Mouse (Mus musculus) cerebellum, adult 2 months (tissue): ENCODE data around the gene Itgav. TPM values are rescaled to one million over a fixed set of nuclear protein-coding genes. Genes with fewer than 3 reads are reported as not detected.

Experiments used
- DNase-seq, 2 experiments: peaks; one replicate each; pipeline ENCODE4 v3.0.0; 2021
- H3K27ac ChIP-seq: fragments of 200-500 bp; 2 replicates; pipeline ENCODE4 v1.5.1; 2012; ENCODE audit warnings: low read length, control low read depth, inconsistent platforms; ENCODE audit not compliant: insufficient read depth
- H3K27me3 ChIP-seq: fragments of 200-500 bp; 2 replicates; pipeline ENCODE4 v1.6.1; 2012; ENCODE audit warnings: inconsistent platforms, mild to moderate bottlenecking, low read length, moderate library complexity; ENCODE audit not compliant: control insufficient read depth, insufficient read depth
- H3K4me1 ChIP-seq: fragments of 200-500 bp; 2 replicates; pipeline ENCODE4 v1.6.1; 2011; ENCODE audit warnings: low read length; ENCODE audit not compliant: control insufficient read depth, insufficient read depth
- H3K4me3 ChIP-seq: fragments of 200-500 bp; replicated peaks from 2 replicates; pipeline ENCODE3; 2011; ENCODE audit warnings: mild to moderate bottlenecking, low read depth, low read length, control low read depth; ENCODE audit not compliant: insufficient read depth
- CTCF ChIP-seq: fragments of 200-500 bp; IDR thresholded peaks from 2 replicates; pipeline ENCODE4 v1.5.1; 2011; ENCODE audit warnings: low read depth, mild to moderate bottlenecking, control low read depth, low read length, moderate library complexity, borderline replicate concordance; ENCODE audit not compliant: insufficient read depth
- POLR2A ChIP-seq: fragments of 200-500 bp; IDR thresholded peaks from 2 replicates; pipeline ENCODE4 v1.6.1; 2011; ENCODE audit warnings: low read length, control low read depth, borderline replicate concordance; ENCODE audit not compliant: insufficient read depth
- whole genome bisulfite sequencing: fragments of 180-500 bp; shearing (Covaris S2); methylation state at CpG from one replicate; pipeline ENCODE4 v1.1.7; 2018; 5-methylcytosine and 5-hydroxymethylcytosine counted together
- polyA plus RNA-seq: library from polyadenylated mRNA; depleted of rRNA; stranded (reverse); fragments of >200 nt; gene quantifications from 2 replicates; pipeline ENCODE4 v1.2.3, GENCODE M21; 2012

The Itgav gene
- polyA plus RNA-seq, 1 experiment, result 43.2 TPM

GRCm38 (mm10) chr2:83682282-83682681 lies 41.9 kb upstream of the Itgav start:
- TF ChIP-seq POLR2A (no peak), CTCF (no peak)
- Histone ChIP-seq H3K27ac (no peak overlapping the region), H3K4me1 (no peaks in the 10 kb centered on the region), H3K27me3 (no peaks in the 10 kb centered on the region), H3K4me3 (no peak overlapping the region)
- no peak for DNase-seq
- WGBS, result 82% methylated on average over 8 of the region's 8 CpGs

DNA sequence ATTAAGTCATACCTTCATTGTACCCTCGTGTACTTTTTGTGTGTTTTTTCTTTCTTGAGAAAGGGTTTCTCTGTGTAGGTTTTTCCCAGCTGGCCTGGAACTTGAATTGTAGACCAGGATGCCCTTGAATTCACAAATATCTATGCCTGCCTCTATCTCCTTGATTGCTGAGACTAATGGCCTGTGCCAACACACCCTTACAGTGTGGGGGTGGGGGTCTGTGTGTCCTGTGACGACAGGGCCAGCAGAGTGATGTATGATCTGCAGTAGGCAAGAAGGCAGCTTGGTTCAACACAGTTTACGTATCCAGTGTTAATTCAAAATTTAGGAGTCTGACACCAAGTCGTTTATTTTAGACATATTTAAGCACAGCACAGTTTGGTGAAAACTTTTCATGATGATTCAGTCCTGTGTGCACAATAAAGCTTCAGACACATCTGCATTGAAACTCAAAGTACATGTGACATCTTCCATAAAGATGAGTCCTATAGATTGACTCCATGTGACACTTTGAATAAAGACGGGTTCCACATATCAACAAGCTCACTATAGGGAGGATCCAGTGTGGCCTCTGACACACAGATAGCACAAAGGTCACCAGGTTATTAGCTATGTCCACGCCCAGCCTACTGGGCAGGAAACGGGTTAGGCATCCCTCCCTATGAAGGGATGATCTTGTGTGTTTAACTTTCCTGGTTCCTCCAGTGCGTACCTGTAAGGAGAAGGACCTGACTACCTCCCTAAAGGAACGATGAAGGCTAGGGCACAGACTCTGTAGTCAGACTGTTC lies 40.3 kb upstream of the Itgav start:
- WGBS, result 82% methylated on average over 9 of the region's 9 CpGs
- DNase-seq, result no peak
- Histone ChIP-seq H3K4me3 (no peak overlapping the region), H3K27ac (no peak overlapping the region), H3K4me1 (no peaks in the 10 kb centered on the region), H3K27me3 (no peaks in the 10 kb centered on the region)
- no peak for TF ChIP-seq POLR2A
- no peak for TF ChIP-seq CTCF

DNA sequence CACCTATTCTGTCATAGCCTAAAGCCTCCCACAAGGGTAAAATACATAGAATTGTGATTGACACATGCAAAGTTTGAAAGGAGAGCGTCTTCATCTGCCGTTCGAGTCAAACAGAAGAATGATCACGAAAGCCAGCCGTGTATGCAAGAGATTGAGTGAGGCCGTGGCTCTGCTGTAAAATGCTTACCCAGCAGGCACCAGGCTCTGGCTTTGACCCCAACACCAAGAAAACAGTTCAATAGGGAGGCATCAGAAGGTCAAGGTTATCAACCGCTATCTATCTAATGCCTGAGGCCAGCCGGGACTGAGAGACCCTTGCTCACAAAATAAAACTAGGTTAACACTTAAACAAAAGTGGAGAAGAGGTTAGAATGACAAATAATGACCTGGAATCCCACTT lies 39.5 kb upstream of the Itgav start:
- WGBS, result 89% methylated on average over 8 of the region's 8 CpGs
- no peak overlapping the region for H3K27ac ChIP-seq
- no peak for TF ChIP-seq POLR2A
- no peak for TF ChIP-seq CTCF
- no peak overlapping the region for H3K4me3 ChIP-seq
- no peaks in the 10 kb centered on the region for H3K27me3 ChIP-seq
- no peak for DNase-seq
- no peaks in the 10 kb centered on the region for H3K4me1 ChIP-seq

- no peak for DNase-seq
- Histone ChIP-seq H3K27me3 (no peaks in the 10 kb centered on the region), H3K4me3 (no peak overlapping the region), H3K4me1 (no peaks in the 10 kb centered on the region), H3K27ac (no peak overlapping the region)
- WGBS, result 81% methylated on average over 2 of the region's 2 CpGs
- TF ChIP-seq POLR2A (no peak), CTCF (no peak)
These were observed 33.8 kb upstream of the Itgav start for GRCm38 (mm10) chr2:83690372-83690771.

DNA sequence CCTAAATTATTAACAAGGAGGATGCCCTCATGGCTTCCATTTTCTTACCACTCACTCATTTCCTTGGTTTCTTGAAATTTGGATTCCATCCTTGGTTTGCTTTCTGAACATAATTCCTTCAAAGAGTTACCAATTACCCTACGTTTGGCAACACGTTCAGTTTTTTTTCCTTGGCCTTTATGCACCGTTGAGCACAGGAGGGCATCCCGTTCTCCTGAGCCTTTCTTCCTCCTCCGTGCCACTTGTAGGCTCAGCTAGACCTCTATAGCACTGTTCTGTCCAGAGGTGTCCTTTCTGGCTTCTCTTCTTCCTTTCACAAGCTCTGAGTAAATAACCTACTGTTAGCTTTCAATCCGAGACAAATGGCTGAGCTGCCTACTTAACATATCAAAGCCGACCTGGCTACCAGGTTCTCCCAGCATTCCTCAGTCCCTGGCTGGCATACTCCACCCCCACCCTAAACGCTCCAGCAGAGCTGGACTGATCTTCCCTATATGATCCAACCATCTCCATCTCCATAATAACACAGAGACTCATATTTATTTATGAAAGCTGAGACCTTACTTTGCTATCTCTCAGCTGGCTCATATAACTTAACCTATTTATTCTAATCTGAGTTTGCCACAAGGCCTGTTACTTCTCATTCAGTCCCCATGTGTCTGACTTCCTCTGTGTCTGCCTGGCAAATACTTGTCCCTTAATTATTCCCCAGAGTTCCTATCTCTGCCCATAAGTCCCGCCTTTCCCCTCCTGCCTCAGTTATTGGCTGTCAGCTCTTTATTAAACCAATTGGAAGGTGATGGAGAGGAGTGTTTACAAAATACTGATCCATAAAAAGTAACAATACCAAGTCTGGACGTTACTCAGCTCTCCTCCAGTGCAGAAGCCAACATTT lies 31.3 kb upstream of the Itgav start:
- no peak for DNase-seq
- Histone ChIP-seq H3K4me3 (no peak overlapping the region), H3K27me3 (no peaks in the 10 kb centered on the region), H3K27ac (no peak overlapping the region), H3K4me1 (no peaks in the 10 kb centered on the region)
- TF ChIP-seq POLR2A (no peak), CTCF (no peak)
- WGBS, result 23% methylated on average over 10 of the region's 10 CpGs

- no peaks in the 10 kb centered on the region for H3K4me1 ChIP-seq
- no peak for TF ChIP-seq CTCF
- TF ChIP-seq POLR2A, result no peak
- DNase-seq, result no peak
- H3K27ac ChIP-seq, result no peak overlapping the region
- WGBS, result 89% methylated on average over 7 of the region's 7 CpGs
- no peak overlapping the region for H3K4me3 ChIP-seq
- no peaks in the 10 kb centered on the region for H3K27me3 ChIP-seq
These were observed 30.1 kb upstream of the Itgav start for GRCm38 (mm10) chr2:83694061-83694460.

DNA sequence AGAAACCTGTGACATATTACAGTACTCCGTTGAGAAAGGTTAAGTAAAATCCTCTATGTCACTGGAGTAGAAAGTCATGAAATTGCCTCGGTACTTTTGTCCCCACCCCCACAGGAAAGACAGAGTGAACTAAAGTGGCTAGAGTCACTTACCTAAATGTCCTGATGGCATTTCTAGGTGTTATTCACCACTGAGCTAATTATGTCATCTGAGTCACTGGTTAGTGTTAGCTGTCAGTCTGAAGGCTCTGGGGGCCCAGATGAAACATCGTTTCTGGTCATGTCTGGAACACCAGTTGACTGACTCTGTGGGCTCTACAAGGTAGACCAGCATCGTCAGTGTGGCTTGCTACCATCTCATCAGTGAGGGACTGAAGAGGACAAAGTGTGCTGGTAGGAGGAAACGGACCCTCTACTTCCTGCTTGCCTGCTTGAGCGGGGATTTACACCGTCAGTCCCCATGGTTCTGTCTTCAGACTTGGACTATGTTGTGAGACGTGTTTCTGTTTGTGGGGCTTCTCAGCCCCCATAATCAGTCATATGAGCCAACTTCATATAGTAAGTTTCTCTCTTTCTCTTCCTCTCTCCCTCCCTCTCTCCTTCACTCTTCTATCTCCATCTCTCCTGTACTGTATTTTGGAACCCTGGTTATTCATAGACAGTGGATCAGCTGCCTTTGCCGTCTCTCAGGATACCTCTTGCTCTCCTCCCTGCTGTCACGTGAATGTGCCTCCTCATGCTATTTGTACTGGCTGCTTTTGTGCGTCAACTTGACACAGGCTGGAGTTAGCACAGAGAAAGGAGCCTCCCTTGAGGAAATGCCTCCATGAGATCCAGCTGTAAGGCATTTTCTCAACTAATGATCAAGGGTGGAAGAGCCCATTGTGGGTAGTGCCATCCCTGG lies 28.6 kb upstream of the Itgav start:
- no peaks in the 10 kb centered on the region for H3K27me3 ChIP-seq
- 70% methylated on average over 11 of the region's 11 CpGs for WGBS

More for the DNA sequence above, 28.6 kb upstream of the Itgav start:
- Histone ChIP-seq H3K4me3 (no peak overlapping the region), H3K27ac (no peak overlapping the region), H3K4me1 (no peaks in the 10 kb centered on the region)
- TF ChIP-seq CTCF (no peak), POLR2A (no peak)
- no peak for DNase-seq
